Mouse (Mus musculus) heart, embryonic 13.5 days (tissue): ENCODE data around the gene Atp2a1. TPM values are rescaled to one million over a fixed set of nuclear protein-coding genes. Genes with fewer than 3 reads are reported as not detected.
A peak's percentile ranks its signal among the peaks of the same experiment; 100 is the strongest.

Experiments
- ATAC-seq: fragments of 200-750 bp; cut with Nextera tagmentation; 2 replicates; pipeline ENCODE4 v1.8.0; 2017; ENCODE audit warnings: moderate TSS enrichment; ENCODE audit not compliant: insufficient number of reproducible peaks, low FRiP score, low TSS enrichment; ENCODE audit errors: extremely low read depth
- H3K27ac ChIP-seq: fragments of 300-500 bp; sonication (generic); replicated peaks from 2 replicates; pipeline ENCODE4 v1.5.1; 2015; ENCODE audit warnings: moderate library complexity, mild to moderate bottlenecking, inconsistent platforms
- H3K27me3 ChIP-seq: fragments of 300-500 bp; sonication (generic); replicated peaks from 2 replicates; pipeline ENCODE4 v1.6.1; 2015; ENCODE audit warnings: mild to moderate bottlenecking, inconsistent platforms
- H3K36me3 ChIP-seq: fragments of 300-500 bp; sonication (generic); 2 replicates; pipeline ENCODE4 v1.6.1; 2015; ENCODE audit warnings: mild to moderate bottlenecking, inconsistent platforms
- H3K4me1 ChIP-seq: fragments of 300-500 bp; sonication (generic); 2 replicates; pipeline ENCODE4 v1.6.1; 2015; ENCODE audit warnings: inconsistent platforms
- H3K4me2 ChIP-seq: fragments of 300-500 bp; sonication (generic); 2 replicates; pipeline ENCODE4 v1.6.1; 2015; ENCODE audit warnings: inconsistent platforms, mild to moderate bottlenecking, moderate library complexity
- H3K4me3 ChIP-seq: fragments of 300-500 bp; sonication (generic); 2 replicates; pipeline ENCODE4 v1.5.1; 2015; ENCODE audit warnings: moderate library complexity, mild to moderate bottlenecking, inconsistent platforms
- H3K9ac ChIP-seq: fragments of 300-500 bp; sonication (generic); 2 replicates; pipeline ENCODE4 v1.6.1; 2015; ENCODE audit warnings: inconsistent platforms, mild to moderate bottlenecking, moderate library complexity
- H3K9me3 ChIP-seq: fragments of 300-500 bp; sonication (generic); 2 replicates; pipeline ENCODE4 v1.6.1; 2016; ENCODE audit warnings: inconsistent platforms
- WGBS: fragments of 180-500 bp; shearing (Covaris S2); methylation state at CpG from one replicate; pipeline ENCODE4 v1.1.7; 2015; ENCODE audit warnings: mixed read lengths; 5-methylcytosine and 5-hydroxymethylcytosine counted together
- polyA plus RNA-seq: library from polyadenylated mRNA; unstranded; fragments of >200 nt; fragmentation: Nextera tagmentation; extraction: Ambion mirVana; gene quantifications from 2 replicates; pipeline ENCODE4 v1.2.1, GENCODE M21; 2015

The Atp2a1 gene
- polyA plus RNA-seq, 1 experiment from 2014 or later: 1.3 TPM

DNA sequence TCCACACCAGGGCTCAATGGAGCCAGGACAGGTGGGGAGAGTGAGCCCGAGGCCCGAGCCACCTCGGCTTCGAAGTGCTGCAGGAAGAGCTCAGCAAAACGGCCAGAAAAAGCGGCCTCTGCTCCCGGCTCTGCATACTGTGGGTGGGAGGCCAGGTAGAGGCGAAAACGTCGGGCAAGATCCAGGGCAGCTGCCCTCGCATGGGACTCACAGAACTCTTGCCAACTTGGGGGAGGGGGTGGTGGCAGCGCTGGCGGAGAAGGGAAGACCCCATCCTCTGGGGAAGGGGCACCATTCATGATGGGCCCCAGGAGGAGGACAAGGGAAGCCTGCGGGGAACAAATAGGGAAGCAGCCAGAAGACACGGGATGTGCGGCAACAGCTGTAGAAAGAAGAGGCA lies 9.8 kb upstream of the Atp2a1 start:
- no peak for ATAC-seq
- no peak overlapping the region for H3K4me2 ChIP-seq
- 0 out of 2 replicates have a peak overlapping the region, but pooled peaks have one; percentile 2 for H3K9ac ChIP-seq
- no peaks in the 10 kb centered on the region for H3K27me3 ChIP-seq
- no peak overlapping the region for H3K4me3 ChIP-seq
- peaks cover 31% of the 10 kb centered on the region for H3K4me1 ChIP-seq
- H3K36me3 ChIP-seq: peaks cover 55% of the 10 kb centered on the region
- H3K27ac ChIP-seq: no peak overlapping the region
- H3K9me3 ChIP-seq: no peaks in the 10 kb centered on the region
- WGBS: 89% methylated on average over 16 of the region's 16 CpGs

DNA sequence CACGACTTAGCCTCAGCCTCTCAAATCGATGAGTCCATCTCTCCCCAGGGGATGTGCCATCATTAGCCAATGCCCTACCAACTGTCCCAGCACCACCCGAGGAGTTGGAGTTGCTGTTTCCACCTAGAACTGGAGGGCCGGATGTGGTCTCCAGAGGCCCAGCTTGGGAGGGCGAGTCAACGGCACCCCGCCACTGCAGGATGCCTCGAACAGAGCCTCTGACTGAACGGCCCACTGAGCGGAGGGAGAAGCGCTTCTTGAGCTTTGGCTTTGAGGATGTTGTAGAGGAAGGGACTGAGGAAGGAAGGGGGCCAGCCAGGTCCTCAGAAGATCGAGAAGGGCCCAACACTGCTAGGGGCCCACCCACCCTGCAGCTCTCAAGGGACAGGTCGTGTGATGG lies 9.4 kb upstream of the Atp2a1 start:
- ATAC-seq: no peak
- H3K9me3 ChIP-seq: no peaks in the 10 kb centered on the region
- H3K4me1 ChIP-seq: peaks cover 31% of the 10 kb centered on the region
- H3K36me3 ChIP-seq: peaks cover 59% of the 10 kb centered on the region
- no peak overlapping the region for H3K4me3 ChIP-seq
- H3K27ac ChIP-seq: no peak overlapping the region
- H3K27me3 ChIP-seq: no peaks in the 10 kb centered on the region
- 0 out of 2 replicates have a peak overlapping the region, but pooled peaks have one; percentile 2 for H3K9ac ChIP-seq
- 82% methylated on average over 13 of the region's 13 CpGs for WGBS
- no peak overlapping the region for H3K4me2 ChIP-seq

DNA sequence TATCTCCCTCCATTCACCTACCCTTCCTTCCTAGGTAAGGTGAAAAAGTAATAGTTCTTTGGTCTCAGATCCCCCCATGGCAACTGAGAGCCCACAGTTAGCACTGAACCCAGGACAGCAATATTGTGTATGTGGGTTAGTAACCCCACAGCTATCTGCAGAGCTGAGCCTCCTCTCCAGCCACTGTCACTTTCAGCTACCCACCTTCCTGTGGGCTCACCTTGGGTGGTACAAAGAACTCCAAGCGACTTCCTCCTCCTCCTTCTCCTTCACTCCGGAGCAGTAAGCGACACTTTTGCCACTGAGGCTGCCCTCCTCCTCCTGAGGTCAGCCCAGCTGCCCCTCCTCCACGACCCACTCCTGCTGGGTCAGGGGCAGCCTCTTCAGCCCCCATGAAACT lies 8.9 kb upstream of the Atp2a1 start:
- Histone ChIP-seq H3K27me3 (no peaks in the 10 kb centered on the region), H3K9ac (0 out of 2 replicates have a peak overlapping the region, but pooled peaks have one; percentile 1), H3K36me3 (peaks cover 63% of the 10 kb centered on the region), H3K4me3 (no peak overlapping the region), H3K27ac (no peak overlapping the region), H3K9me3 (no peaks in the 10 kb centered on the region), H3K4me1 (peaks cover 33% of the 10 kb centered on the region), H3K4me2 (no peak overlapping the region)
- WGBS: 85% methylated on average over 4 of the region's 4 CpGs
- no peak for ATAC-seq

DNA sequence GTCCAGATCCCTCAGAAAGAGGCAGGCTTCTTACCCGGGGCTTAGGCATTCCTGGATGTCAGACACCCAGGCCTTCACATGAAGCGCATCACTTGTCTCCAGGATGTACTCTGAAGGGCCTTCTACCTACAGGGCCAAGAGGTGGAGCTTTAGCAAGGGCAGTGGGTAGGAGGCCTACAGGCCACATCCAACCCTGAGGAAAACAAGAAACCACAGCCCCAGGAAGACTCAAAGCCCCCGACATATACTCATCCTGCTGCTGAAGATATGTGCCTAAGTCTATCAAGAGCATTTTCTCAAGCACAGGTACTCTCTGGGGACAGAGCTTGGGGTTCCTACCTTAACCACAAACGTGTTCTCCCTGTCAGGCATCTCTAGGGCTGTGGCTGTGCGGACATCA lies 8.5 kb upstream of the Atp2a1 start:
- Histone ChIP-seq H3K9ac (no peak overlapping the region), H3K9me3 (no peaks in the 10 kb centered on the region), H3K36me3 (peaks cover 68% of the 10 kb centered on the region), H3K4me2 (no peak overlapping the region), H3K4me1 (peaks cover 38% of the 10 kb centered on the region), H3K27me3 (no peaks in the 10 kb centered on the region), H3K27ac (no peak overlapping the region), H3K4me3 (no peak overlapping the region)
- WGBS: 91% methylated on average over 5 of the region's 5 CpGs
- ATAC-seq: no peak

DNA sequence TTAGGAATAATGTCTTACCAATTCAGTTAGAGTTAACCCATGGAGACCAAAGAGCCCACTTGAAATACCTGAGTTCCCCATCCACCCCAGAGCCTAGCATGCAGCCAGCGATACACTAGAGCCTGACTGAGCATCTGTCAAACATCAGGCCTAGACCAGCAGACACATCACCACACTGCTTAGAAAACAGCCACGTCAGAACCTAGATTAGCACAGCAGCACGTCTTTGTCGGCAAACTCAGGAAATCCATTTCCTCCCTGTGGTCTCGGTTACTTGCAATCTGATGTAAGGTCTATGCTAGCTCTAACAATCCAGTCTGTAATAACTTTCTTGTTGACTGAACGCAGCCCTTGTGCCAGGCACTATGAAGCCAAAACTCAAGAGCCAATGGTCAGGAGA lies 7.2 kb upstream of the Atp2a1 start:
- Histone ChIP-seq H3K36me3 (peaks cover 71% of the 10 kb centered on the region), H3K4me3 (no peak overlapping the region), H3K27me3 (no peaks in the 10 kb centered on the region), H3K4me1 (peaks cover 42% of the 10 kb centered on the region), H3K9ac (no peak overlapping the region), H3K9me3 (no peaks in the 10 kb centered on the region), H3K27ac (no peak overlapping the region), H3K4me2 (no peak overlapping the region)
- WGBS: 58% methylated on average over 6 of the region's 6 CpGs
- no peak for ATAC-seq

DNA sequence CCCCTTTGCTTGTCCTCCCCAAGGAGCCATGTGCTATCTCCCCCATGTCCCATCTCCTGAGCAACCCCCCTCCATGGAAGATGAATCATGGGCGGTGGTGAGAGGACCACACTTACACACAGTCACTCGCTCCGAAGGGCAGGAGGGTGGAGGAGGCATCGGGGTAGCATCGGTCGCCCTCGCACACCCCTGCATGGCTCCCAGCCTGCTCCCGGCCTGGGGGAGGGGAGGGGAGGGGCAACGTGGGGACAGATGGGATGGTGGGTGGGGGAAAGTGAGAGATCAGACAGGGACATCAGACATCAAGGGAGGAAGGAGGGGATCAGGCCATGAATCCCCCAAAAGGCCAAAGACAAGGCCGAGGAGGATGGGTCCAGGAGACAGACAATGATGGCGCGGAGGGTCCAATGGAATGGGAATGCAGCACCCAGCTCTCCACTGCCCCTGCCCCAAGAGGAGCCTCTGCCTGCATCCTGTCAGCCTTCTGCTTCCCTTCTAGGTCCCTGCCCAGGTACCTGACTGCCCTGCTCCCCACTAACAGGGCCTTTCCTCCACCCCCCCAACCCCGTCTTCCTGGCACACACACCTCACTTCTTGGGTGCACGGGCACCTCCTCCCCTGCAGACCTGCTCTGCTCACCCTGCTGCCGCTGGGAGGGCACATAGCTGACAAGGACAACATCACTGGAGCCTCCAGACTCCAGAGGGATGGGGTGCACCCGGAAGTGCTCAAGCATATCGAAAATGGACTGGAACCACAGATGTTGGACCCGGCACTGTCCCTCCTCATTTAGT lies 5.1 kb upstream of the Atp2a1 start:
- 86% methylated on average over 18 of the region's 18 CpGs for WGBS
- Histone ChIP-seq H3K36me3 (peaks cover 70% of the 10 kb centered on the region), H3K9me3 (no peaks in the 10 kb centered on the region), H3K27me3 (0 out of 2 replicates have a peak, but pooled peaks cover under 1% of the 10 kb centered on the region), H3K4me3 (no peak overlapping the region), H3K4me1 (peaks cover 46% of the 10 kb centered on the region), H3K27ac (no peak overlapping the region), H3K4me2 (no peak overlapping the region), H3K9ac (no peak overlapping the region)
- ATAC-seq: no peak

- peaks cover 7% of the 10 kb centered on the region; the same call in 1 of the 2 replicates for H3K27me3 ChIP-seq
- H3K4me2 ChIP-seq: no peak overlapping the region
- H3K36me3 ChIP-seq: peaks cover 62% of the 10 kb centered on the region
- H3K9me3 ChIP-seq: no peaks in the 10 kb centered on the region
- H3K27ac ChIP-seq: no peak overlapping the region
- H3K4me3 ChIP-seq: no peak overlapping the region
- no peak overlapping the region for H3K9ac ChIP-seq
- peaks cover 45% of the 10 kb centered on the region for H3K4me1 ChIP-seq
- ATAC-seq: no peak
- 63% methylated on average over 5 of the region's 5 CpGs for WGBS
These were observed 4.4 kb upstream of the Atp2a1 start for GRCm38 (mm10) chr7:126467271-126467670.

GRCm38 (mm10) chr7:126466707-126467106 lies 3.8 kb upstream of the Atp2a1 start:
- Histone ChIP-seq H3K4me3 (no peak overlapping the region), H3K27ac (peak overlapping the region; percentile 86), H3K9ac (no peak overlapping the region), H3K36me3 (peaks cover 57% of the 10 kb centered on the region), H3K9me3 (no peaks in the 10 kb centered on the region), H3K4me1 (peaks cover 45% of the 10 kb centered on the region), H3K4me2 (no peak overlapping the region), H3K27me3 (peaks cover 13% of the 10 kb centered on the region; the same call in 1 of the 2 replicates)
- 83% methylated on average over 5 of the region's 5 CpGs for WGBS
- ATAC-seq: no peak

DNA sequence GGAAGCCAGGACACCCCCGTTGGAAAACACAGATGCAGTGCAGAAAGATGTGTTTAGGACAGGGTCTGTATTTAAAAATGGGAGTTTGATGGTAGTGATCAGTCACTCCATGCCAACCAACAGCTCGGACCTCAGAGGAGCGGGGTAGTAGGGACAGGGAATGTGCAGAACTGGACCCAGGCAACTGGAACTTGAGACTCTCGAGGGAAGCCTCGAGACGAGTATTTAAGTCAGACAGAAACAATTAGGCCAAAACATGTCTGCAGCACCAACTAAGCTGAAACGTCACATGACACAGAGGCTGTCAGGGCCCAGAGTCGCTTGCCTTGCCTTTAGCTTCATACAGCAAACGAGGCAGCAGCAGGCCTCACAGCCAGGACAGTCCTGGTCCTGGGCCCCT lies 3.2 kb upstream of the Atp2a1 start:
- no peak overlapping the region for H3K4me3 ChIP-seq
- WGBS: 55% methylated on average over 9 of the region's 9 CpGs
- H3K9me3 ChIP-seq: no peaks in the 10 kb centered on the region
- ATAC-seq: no peak
- H3K4me2 ChIP-seq: no peak overlapping the region
- H3K4me1 ChIP-seq: peaks cover 42% of the 10 kb centered on the region
- peak overlapping the region; percentile 86 for H3K27ac ChIP-seq
- peak overlapping the region; percentile 61 for H3K9ac ChIP-seq
- peaks cover 13% of the 10 kb centered on the region; the same call in 1 of the 2 replicates for H3K27me3 ChIP-seq
- peaks cover 51% of the 10 kb centered on the region for H3K36me3 ChIP-seq

DNA sequence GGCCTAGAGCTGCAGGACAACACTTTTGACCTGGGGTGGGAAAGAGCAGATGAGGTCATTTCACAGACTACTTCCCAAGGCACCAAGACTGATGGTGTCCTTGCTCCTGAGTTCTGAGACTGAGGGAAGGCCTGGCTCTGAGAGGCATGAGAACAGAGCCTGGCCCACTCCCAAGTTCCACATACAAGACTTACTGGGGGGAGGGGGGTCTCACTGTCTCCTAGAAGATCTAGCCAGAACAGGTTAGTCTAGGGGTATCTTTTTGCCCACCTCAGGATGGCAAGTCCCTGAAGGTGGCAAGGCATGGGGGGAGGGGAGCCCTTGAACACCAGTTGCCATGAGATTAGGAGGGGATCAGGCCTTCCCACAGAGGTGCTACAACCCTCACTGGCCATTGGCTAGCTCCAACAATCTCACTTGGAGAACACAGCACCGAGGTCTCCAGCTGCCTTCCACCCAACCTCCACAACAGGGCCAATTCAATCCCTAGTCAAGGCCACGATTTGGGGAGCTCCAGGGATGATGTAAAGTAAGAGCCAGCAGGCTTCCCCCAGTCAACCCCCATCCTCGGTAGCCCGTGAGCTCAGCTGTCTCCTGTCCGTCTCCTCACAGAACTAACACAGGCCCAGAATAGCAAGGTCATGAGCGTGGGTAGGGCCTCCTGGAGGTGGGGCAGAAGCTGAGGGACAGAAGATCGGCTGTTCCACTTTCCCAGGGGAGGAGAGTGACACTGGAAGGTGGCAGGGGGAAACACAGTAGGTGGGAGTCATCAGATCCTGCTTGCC lies 2.5 kb upstream of the Atp2a1 start:
- peak overlapping the region; percentile 61 for H3K9ac ChIP-seq
- 11% methylated on average over 7 of the region's 7 CpGs for WGBS
- H3K27me3 ChIP-seq: peaks cover 13% of the 10 kb centered on the region; the same call in 1 of the 2 replicates
- H3K4me2 ChIP-seq: peak overlapping the region; percentile 4
- H3K27ac ChIP-seq: peak overlapping the region; percentile 86
- no peak overlapping the region for H3K4me3 ChIP-seq
- no peaks in the 10 kb centered on the region for H3K9me3 ChIP-seq
- H3K4me1 ChIP-seq: peaks cover 38% of the 10 kb centered on the region
- ATAC-seq: 0 out of 2 replicates have a peak, but pooled peaks have one; percentile 21
- peaks cover 44% of the 10 kb centered on the region for H3K36me3 ChIP-seq

- Histone ChIP-seq H3K4me1 (peaks cover 38% of the 10 kb centered on the region), H3K36me3 (peaks cover 38% of the 10 kb centered on the region), H3K27ac (peak overlapping the region; percentile 86), H3K4me3 (no peak overlapping the region), H3K4me2 (no peak overlapping the region), H3K9ac (peak overlapping the region; percentile 33), H3K9me3 (no peaks in the 10 kb centered on the region), H3K27me3 (peaks cover 13% of the 10 kb centered on the region; the same call in 1 of the 2 replicates)
- ATAC-seq: no peak
- WGBS: 22% methylated on average over 5 of the region's 5 CpGs
These were observed 1.9 kb upstream of the Atp2a1 start for GRCm38 (mm10) chr7:126464836-126465235.
